Mouse (Mus musculus) forelimb bud, embryonic 11.5 days (tissue): ENCODE results near the gene Olfr1480.

Source experiments
- DNase-seq: peaks from one replicate; pipeline ENCODE4 v3.0.0-alpha.2; 2012; ENCODE audit warnings: low read depth, low spot score

Olfr1480 gene

GRCm38 (mm10) chr19:13527613-13528012 is at the start of gene Olfr1480:
Olfr1480 (plus strand) TSS chr19:13527913.
- no peak for DNase-seq

DNA sequence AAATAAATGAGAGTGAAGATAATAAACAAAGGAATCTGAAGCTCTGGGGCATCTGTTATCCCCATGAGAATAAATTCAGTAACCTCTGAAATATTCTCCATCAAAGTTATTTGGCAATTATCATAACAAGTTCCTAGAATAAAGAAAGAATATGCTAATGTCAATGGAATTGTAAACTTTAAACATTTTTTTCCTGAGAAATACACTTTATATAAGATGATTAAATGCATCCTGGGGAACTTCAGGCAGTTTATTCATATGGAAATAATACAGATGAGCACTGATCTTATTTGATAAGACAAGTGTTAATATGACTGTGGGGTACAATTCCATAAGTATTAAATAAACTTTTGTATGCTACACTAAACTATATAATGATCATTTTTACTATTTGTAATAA is 47.6 kb upstream of the Olfr1480 start, which contains the start of gene Olfr1475:
TSS of gene Olfr1475 (minus strand) at position 101 of the 400 bp plus-strand sequence.
- no peak for DNase-seq

GRCm38 (mm10) chr19:13500246-13500645 is 27.5 kb upstream of the Olfr1480 start, which contains the start of gene Olfr1477:
Olfr1477 (plus strand) TSS chr19:13500546.
- no peak for DNase-seq
